Mouse (Mus musculus): ENCODE data around the gene Antxrl. TPM values are rescaled to one million over a fixed set of nuclear protein-coding genes. Genes with fewer than 3 reads are reported as not detected.
A peak's percentile ranks its signal among the peaks of the same experiment; 100 is the strongest.

Gene Antxrl
- polyA plus RNA-seq, 1 experiment from 2014 or later, result not detected

- Histone ChIP-seq H3K4me2 (ENCODE audit: low read length) (no peak overlapping the region), H3K9ac (ENCODE audit: low read depth, low read length) (no peak overlapping the region), H3K4me3 (replicated peaks; ENCODE audit: low read depth, low read length) (no peak overlapping the region), H3K27ac (no peak overlapping the region), H3K9me3 (replicated peaks; ENCODE audit: low read length) (no peaks in the 10 kb centered on the region), H3K27me3 (ENCODE audit: insufficient read depth, low read length) (no peaks in the 10 kb centered on the region), H3K4me1 (replicated peaks; ENCODE audit: insufficient read depth, low read length) (no peaks in the 10 kb centered on the region), H3K36me3 (ENCODE audit: insufficient read depth, low read length) (no peaks in the 10 kb centered on the region)
- DNase-seq (ENCODE audit: low spot score) (peak; percentile 58), ATAC-seq (replicated peaks; ENCODE audit: low FRiP score, low read depth) (peak; percentile 65; the same call in 1 of the 2 replicates)
- peak; percentile 72 for TF ChIP-seq CTCF (IDR thresholded peaks at IDR 0.05; ENCODE audit: low read depth)
- 60% methylated on average over 12 of the region's 12 CpGs for WGBS
Measured at GRCm38 (mm10) chr14:34106389-34107062, 54.0 kb downstream of the Antxrl start.

GRCm38 (mm10) chr14:34107594-34107993 lies 55.1 kb downstream of the Antxrl start:
- TF ChIP-seq CTCF (IDR thresholded peaks at IDR 0.05; ENCODE audit: low read depth), result no peak
- no peak for DNase-seq (ENCODE audit: low spot score)
- H3K27me3 ChIP-seq (ENCODE audit: insufficient read depth, low read length), result no peaks in the 10 kb centered on the region
- H3K4me1 ChIP-seq (replicated peaks; ENCODE audit: insufficient read depth, low read length), result no peaks in the 10 kb centered on the region
- no peak overlapping the region for H3K4me3 ChIP-seq (replicated peaks; ENCODE audit: low read depth, low read length)
- no peaks in the 10 kb centered on the region for H3K9me3 ChIP-seq (replicated peaks; ENCODE audit: low read length)
- no peak overlapping the region for H3K27ac ChIP-seq
- no peak overlapping the region for H3K9ac ChIP-seq (ENCODE audit: low read depth, low read length)
- ATAC-seq (replicated peaks; ENCODE audit: low FRiP score, low read depth), result no peak
- no peaks in the 10 kb centered on the region for H3K36me3 ChIP-seq (ENCODE audit: insufficient read depth, low read length)
- WGBS, result 69% methylated on average over 4 of the region's 4 CpGs
- H3K4me2 ChIP-seq (ENCODE audit: low read length), result no peak overlapping the region

- Histone ChIP-seq H3K27me3 (ENCODE audit: insufficient read depth, low read length) (no peaks in the 10 kb centered on the region), H3K36me3 (ENCODE audit: insufficient read depth, low read length) (no peaks in the 10 kb centered on the region), H3K27ac (no peak overlapping the region), H3K9ac (ENCODE audit: low read depth, low read length) (no peak overlapping the region), H3K9me3 (replicated peaks; ENCODE audit: low read length) (no peaks in the 10 kb centered on the region), H3K4me3 (replicated peaks; ENCODE audit: low read depth, low read length) (no peak overlapping the region), H3K4me1 (replicated peaks; ENCODE audit: insufficient read depth, low read length) (no peaks in the 10 kb centered on the region; the same call in 1 of the 2 replicates), H3K4me2 (ENCODE audit: low read length) (no peak overlapping the region)
- TF ChIP-seq CTCF (IDR thresholded peaks at IDR 0.05; ENCODE audit: low read depth), result no peak
- ATAC-seq (replicated peaks; ENCODE audit: low FRiP score, low read depth), result no peak
- WGBS, result 87% methylated on average over 4 of the region's 4 CpGs
- no peak for DNase-seq (ENCODE audit: low spot score)
Measured at GRCm38 (mm10) chr14:34114311-34114710, 61.8 kb downstream of the Antxrl start.

- DNase-seq (ENCODE audit: low spot score), result no peak
- TF ChIP-seq CTCF (IDR thresholded peaks at IDR 0.05; ENCODE audit: low read depth), result no peak
- no peak for ATAC-seq (replicated peaks; ENCODE audit: low FRiP score, low read depth)
- no peak overlapping the region for H3K4me2 ChIP-seq (ENCODE audit: low read length)
- no peaks in the 10 kb centered on the region; the same call in 1 of the 2 replicates for H3K4me1 ChIP-seq (replicated peaks; ENCODE audit: insufficient read depth, low read length)
- H3K9me3 ChIP-seq (replicated peaks; ENCODE audit: low read length), result no peaks in the 10 kb centered on the region
- H3K27ac ChIP-seq, result no peak overlapping the region
- no peak overlapping the region for H3K4me3 ChIP-seq (replicated peaks; ENCODE audit: low read depth, low read length)
- H3K36me3 ChIP-seq (ENCODE audit: insufficient read depth, low read length), result no peaks in the 10 kb centered on the region
- no peaks in the 10 kb centered on the region for H3K27me3 ChIP-seq (ENCODE audit: insufficient read depth, low read length)
- 51% methylated on average over 7 of the region's 7 CpGs for WGBS
- H3K9ac ChIP-seq (ENCODE audit: low read depth, low read length), result no peak overlapping the region
Measured at GRCm38 (mm10) chr14:34119046-34119723, 66.7 kb downstream of the Antxrl start.

- 27% methylated on average over 12 of the region's 12 CpGs for WGBS
- peak; percentile 81 for DNase-seq (ENCODE audit: low spot score)
- TF ChIP-seq CTCF (IDR thresholded peaks at IDR 0.05; ENCODE audit: low read depth), result no peak
Measured at GRCm38 (mm10) chr14:34120016-34120910, 67.8 kb downstream of the Antxrl start.

GRCm38 (mm10) chr14:34120923-34121351 lies 68.4 kb downstream of the Antxrl start:
- no peak overlapping the region for H3K4me2 ChIP-seq (ENCODE audit: low read length)
- ATAC-seq (replicated peaks; ENCODE audit: low FRiP score, low read depth) (peak; percentile 54), DNase-seq (ENCODE audit: low spot score) (peak; percentile 62)
- H3K27ac ChIP-seq, result no peak overlapping the region
- no peak overlapping the region for H3K4me3 ChIP-seq (replicated peaks; ENCODE audit: low read depth, low read length)
- no peaks in the 10 kb centered on the region; the same call in 1 of the 2 replicates for H3K4me1 ChIP-seq (replicated peaks; ENCODE audit: insufficient read depth, low read length)
- H3K27me3 ChIP-seq (ENCODE audit: insufficient read depth, low read length), result no peaks in the 10 kb centered on the region
- no peak for TF ChIP-seq CTCF (IDR thresholded peaks at IDR 0.05; ENCODE audit: low read depth)
- 45% methylated on average over 3 of the region's 3 CpGs for WGBS
- H3K9me3 ChIP-seq (replicated peaks; ENCODE audit: low read length), result no peaks in the 10 kb centered on the region
- H3K36me3 ChIP-seq (ENCODE audit: insufficient read depth, low read length), result no peaks in the 10 kb centered on the region
- H3K9ac ChIP-seq (ENCODE audit: low read depth, low read length), result no peak overlapping the region

More at GRCm38 (mm10) chr14:34120016-34120910, 67.8 kb downstream of the Antxrl start:
- H3K4me3 ChIP-seq (replicated peaks; ENCODE audit: low read depth, low read length), result no peak overlapping the region
- no peaks in the 10 kb centered on the region for H3K36me3 ChIP-seq (ENCODE audit: insufficient read depth, low read length)
- peak; percentile 85 for ATAC-seq (replicated peaks; ENCODE audit: low FRiP score, low read depth)
- H3K9me3 ChIP-seq (replicated peaks; ENCODE audit: low read length), result no peaks in the 10 kb centered on the region
- no peak overlapping the region for H3K4me2 ChIP-seq (ENCODE audit: low read length)
- no peaks in the 10 kb centered on the region; the same call in 1 of the 2 replicates for H3K4me1 ChIP-seq (replicated peaks; ENCODE audit: insufficient read depth, low read length)
- H3K27me3 ChIP-seq (ENCODE audit: insufficient read depth, low read length), result no peaks in the 10 kb centered on the region
- no peak overlapping the region for H3K9ac ChIP-seq (ENCODE audit: low read depth, low read length)
- no peak overlapping the region for H3K27ac ChIP-seq
